Mouse (Mus musculus) liver, embryonic 14.5 days (tissue): ENCODE measurements around the gene Auts2. TPM values are rescaled to one million over a fixed set of nuclear protein-coding genes. Genes with fewer than 3 reads are reported as not detected.

Source experiments
- ATAC-seq: fragments of 200-750 bp; cut with Nextera tagmentation; 2 replicates; pipeline ENCODE4 v1.8.0; 2017; ENCODE audit warnings: moderate number of reproducible peaks, mild to moderate bottlenecking, moderate library complexity; ENCODE audit not compliant: insufficient read depth
- DNase-seq, 3 experiments: peaks; one replicate each; pipeline ENCODE4 v3.0.0-alpha.2; 2012 to 2013; ENCODE audit warnings: low read depth in 3 of 3, low spot score in 3 of 3
- H3K27ac ChIP-seq: fragments of 300-500 bp; sonication (generic); 2 replicates; pipeline ENCODE4 v1.5.1; 2014; ENCODE audit warnings: moderate library complexity, mild to moderate bottlenecking, control low read depth, inconsistent platforms
- H3K27me3 ChIP-seq: fragments of 300-500 bp; sonication (generic); 2 replicates; pipeline ENCODE4 v1.6.1; 2014; ENCODE audit warnings: mild to moderate bottlenecking, low read length, moderate library complexity; ENCODE audit not compliant: control insufficient read depth, insufficient read depth
- H3K36me3 ChIP-seq: fragments of 300-500 bp; sonication (generic); replicated peaks from 2 replicates; pipeline ENCODE4 v1.6.1; 2014; ENCODE audit warnings: low read depth; ENCODE audit not compliant: control insufficient read depth, insufficient read depth
- H3K4me1 ChIP-seq, 2 experiments: fragments of 200-500 bp in 1 of 2; fragments of 300-500 bp in 1 of 2; sonication (generic) in 1 of 2; replicated peaks; 2 replicates each; pipeline ENCODE4 v1.6.1; 2012 to 2014; ENCODE audit warnings: antibody characterized with exemption in 1 of 2, inconsistent platforms in 1 of 2, low read length in 1 of 2; ENCODE audit not compliant: control insufficient read depth in 2 of 2, insufficient read depth in 2 of 2
- H3K4me2 ChIP-seq: fragments of 300-500 bp; sonication (generic); 2 replicates; pipeline ENCODE4 v1.6.1; 2014; ENCODE audit warnings: low read depth, mild to moderate bottlenecking, control low read depth, moderate library complexity
- H3K4me3 ChIP-seq, 2 experiments: fragments of 200-500 bp in 1 of 2; fragments of 300-500 bp in 1 of 2; sonication (generic) in 1 of 2; 2 replicates each; pipeline ENCODE4 v1.5.1; 2012 to 2014; ENCODE audit warnings: low read depth in 2 of 2, low read length in 2 of 2, mild to moderate bottlenecking in 2 of 2, control low read depth in 1 of 2, inconsistent platforms in 1 of 2, moderate library complexity in 1 of 2; ENCODE audit not compliant: insufficient read depth in 1 of 2
- H3K9ac ChIP-seq: fragments of 300-500 bp; sonication (generic); replicated peaks from 2 replicates; pipeline ENCODE4 v1.6.1; 2014; ENCODE audit warnings: mild to moderate bottlenecking, control low read depth, moderate library complexity
- H3K9me3 ChIP-seq: fragments of 300-500 bp; sonication (generic); 2 replicates; pipeline ENCODE4 v1.6.1; 2016; ENCODE audit warnings: low read length, mixed read lengths; ENCODE audit not compliant: control insufficient read depth
- CTCF ChIP-seq: IDR thresholded peaks from 2 replicates; pipeline ENCODE4 v1.5.1; 2016; ENCODE audit warnings: antibody characterized with exemption, low read depth, control low read depth
- EP300 ChIP-seq: IDR thresholded peaks from 2 replicates; pipeline ENCODE4 v1.6.1; 2016; ENCODE audit warnings: antibody characterized with exemption, low read depth
- WGBS: fragments of 180-500 bp; shearing (Covaris S2); extraction: QIAGEN DNeasy Blood & Tissue Kit; methylation state at CpG from one replicate; pipeline ENCODE4 v1.1.7; 2014; ENCODE audit not compliant: insufficient replicate concordance; 5-methylcytosine and 5-hydroxymethylcytosine counted together
- polyA plus RNA-seq, 2 experiments: library from polyadenylated mRNA; depleted of rRNA in 1 of 2; stranded (reverse) in 1 of 2; unstranded in 1 of 2; fragments of >200 nt; fragmentation: Nextera tagmentation in 1 of 2; extraction: Ambion mirVana in 1 of 2; gene quantifications; 2 replicates each; pipeline versions ENCODE4 v1.2.1 to v1.2.3; 2012 to 2014

Gene Auts2
- polyA plus RNA-seq, 2 experiments = 0.77 to 1.6 TPM

DNA sequence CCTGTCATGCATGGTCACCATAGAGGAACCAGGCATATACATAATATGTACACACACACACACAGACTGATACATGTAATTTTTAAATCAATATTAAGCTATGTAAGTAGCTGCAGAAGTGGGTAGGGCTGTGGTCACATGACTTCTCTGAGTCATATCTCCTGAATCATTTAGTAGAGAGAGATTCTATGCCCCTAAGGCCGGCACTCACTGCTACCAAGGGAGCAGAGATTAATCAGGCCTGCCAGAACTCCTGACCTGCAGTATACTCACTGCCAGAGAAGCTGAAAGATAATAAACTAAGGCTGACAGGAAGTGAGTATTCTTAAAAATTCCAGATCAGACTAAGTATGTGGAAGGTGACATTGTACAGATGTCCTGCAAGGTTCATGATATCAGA lies 190.7 kb downstream of the Auts2 start:
- no peak for ATAC-seq
- DNase-seq = no peak
- 17% methylated on average over 1 of the region's 1 CpGs for WGBS

GRCm38 (mm10) chr5:132351139-132351538 lies 192.0 kb downstream of the Auts2 start:
- Histone ChIP-seq H3K4me3 (no peak overlapping the region), H3K4me1 (peaks cover 0 to 3% of the 10 kb centered on the region in 2 experiments; a peak in 2 of 4 replicates), H3K27ac (no peak overlapping the region), H3K27me3 (no peaks in the 10 kb centered on the region), H3K9ac (no peak overlapping the region), H3K36me3 (no peaks in the 10 kb centered on the region), H3K4me2 (no peak overlapping the region), H3K9me3 (no peaks in the 10 kb centered on the region)
- no peak for TF ChIP-seq CTCF
- no peak for TF ChIP-seq EP300
- ATAC-seq (no peak), DNase-seq (no peak)

More for the DNA sequence above, 190.7 kb downstream of the Auts2 start:
- H3K4me1 ChIP-seq = peaks cover 0 to 3% of the 10 kb centered on the region in 2 experiments; a peak in 2 of 4 replicates
- H3K4me2 ChIP-seq = no peak overlapping the region
- no peak overlapping the region for H3K27ac ChIP-seq
- H3K9me3 ChIP-seq = no peaks in the 10 kb centered on the region
- no peak overlapping the region for H3K9ac ChIP-seq
- no peak for TF ChIP-seq EP300
- no peak for TF ChIP-seq CTCF
- no peaks in the 10 kb centered on the region for H3K36me3 ChIP-seq
- H3K27me3 ChIP-seq = no peaks in the 10 kb centered on the region
- no peak overlapping the region for H3K4me3 ChIP-seq

DNA sequence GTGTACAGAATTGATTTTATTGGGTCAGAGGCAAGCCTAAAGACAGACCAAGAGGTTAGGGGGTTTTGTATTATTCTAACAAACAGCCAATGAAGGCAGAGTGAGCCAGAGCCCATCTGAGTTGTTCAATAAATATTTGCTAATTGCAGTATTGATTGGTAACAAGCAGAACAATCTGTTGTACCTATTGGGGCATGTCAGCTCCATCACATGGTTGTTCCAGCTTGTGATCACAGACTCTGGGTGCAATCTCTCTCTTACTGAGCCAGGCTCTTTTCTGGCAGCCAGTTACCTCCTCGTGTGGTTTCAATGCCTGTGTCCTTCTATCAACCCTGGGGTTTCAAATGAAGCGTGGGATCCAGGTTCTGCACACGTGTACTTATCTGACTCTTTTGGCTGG lies 201.8 kb downstream of the Auts2 start:
- DNase-seq = no peak
- Histone ChIP-seq H3K4me2 (no peak overlapping the region), H3K4me1 (0 out of 4 replicates have a peak, but pooled peaks cover 0 to 2% of the 10 kb centered on the region in 2 experiments), H3K9ac (no peak overlapping the region), H3K4me3 (no peak overlapping the region), H3K27ac (no peak overlapping the region), H3K9me3 (no peaks in the 10 kb centered on the region), H3K36me3 (no peaks in the 10 kb centered on the region), H3K27me3 (no peaks in the 10 kb centered on the region)
- no peak for ATAC-seq
- no peak for TF ChIP-seq EP300
- TF ChIP-seq CTCF = no peak
- WGBS = 23% methylated on average over 3 of the region's 3 CpGs

- Histone ChIP-seq H3K36me3 (no peaks in the 10 kb centered on the region), H3K27ac (no peak overlapping the region), H3K4me2 (no peak overlapping the region), H3K9ac (no peak overlapping the region), H3K27me3 (no peaks in the 10 kb centered on the region), H3K4me3 (no peak overlapping the region), H3K9me3 (no peaks in the 10 kb centered on the region), H3K4me1 (peaks cover 0 to 7% of the 10 kb centered on the region in 2 experiments; a peak in 2 of 4 replicates)
- ATAC-seq (no peak), DNase-seq (no peak)
- no peak for TF ChIP-seq EP300
- no peak for TF ChIP-seq CTCF
- 41% methylated on average over 3 of the region's 3 CpGs for WGBS
Measured at GRCm38 (mm10) chr5:132337677-132338076, 205.5 kb downstream of the Auts2 start.

DNA sequence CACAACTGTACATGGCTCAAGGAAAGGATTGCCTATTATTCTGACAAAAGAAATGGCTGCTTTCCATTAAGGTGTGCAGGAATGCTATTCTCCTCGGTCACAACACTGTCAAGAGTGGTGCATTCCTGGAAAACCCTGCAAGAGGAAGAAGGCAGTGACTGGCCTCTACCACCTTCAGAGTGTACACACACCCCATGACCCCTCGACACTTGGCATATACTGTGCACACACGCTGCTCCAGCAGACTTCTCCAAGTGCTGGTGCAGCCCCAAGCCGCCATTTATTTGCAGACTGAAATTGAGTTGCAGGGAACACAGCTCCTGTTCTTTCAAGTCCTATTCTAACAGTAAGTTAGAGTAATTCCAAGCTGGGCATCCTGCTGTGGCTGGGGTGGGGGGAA lies 207.4 kb downstream of the Auts2 start:
- no peak for TF ChIP-seq EP300
- TF ChIP-seq CTCF = no peak
- Histone ChIP-seq H3K27ac (no peak overlapping the region), H3K4me3 (no peak overlapping the region), H3K9ac (no peak overlapping the region), H3K9me3 (no peaks in the 10 kb centered on the region), H3K4me2 (no peak overlapping the region), H3K36me3 (no peaks in the 10 kb centered on the region), H3K27me3 (no peaks in the 10 kb centered on the region), H3K4me1 (peaks cover 0 to 7% of the 10 kb centered on the region in 2 experiments; a peak in 2 of 4 replicates)
- ATAC-seq (no peak), DNase-seq (no peak)
- WGBS = 58% methylated on average over 4 of the region's 4 CpGs
